Mouse (Mus musculus) effector memory CD4-positive, alpha-beta T cell, adult 5 months (primary cell): ENCODE data around the gene Praf2. TPM values are rescaled to one million over a fixed set of nuclear protein-coding genes. Genes with fewer than 3 reads are reported as not detected.

Experiments used
- polyA plus RNA-seq: library from polyadenylated mRNA; unstranded; fragments of 100-300 nt; shearing (Covaris generic); gene quantifications from one replicate; pipeline ENCODE4 v1.2.1, GENCODE M21; 2017

The Praf2 gene
- 19.8 TPM for polyA plus RNA-seq

DNA sequence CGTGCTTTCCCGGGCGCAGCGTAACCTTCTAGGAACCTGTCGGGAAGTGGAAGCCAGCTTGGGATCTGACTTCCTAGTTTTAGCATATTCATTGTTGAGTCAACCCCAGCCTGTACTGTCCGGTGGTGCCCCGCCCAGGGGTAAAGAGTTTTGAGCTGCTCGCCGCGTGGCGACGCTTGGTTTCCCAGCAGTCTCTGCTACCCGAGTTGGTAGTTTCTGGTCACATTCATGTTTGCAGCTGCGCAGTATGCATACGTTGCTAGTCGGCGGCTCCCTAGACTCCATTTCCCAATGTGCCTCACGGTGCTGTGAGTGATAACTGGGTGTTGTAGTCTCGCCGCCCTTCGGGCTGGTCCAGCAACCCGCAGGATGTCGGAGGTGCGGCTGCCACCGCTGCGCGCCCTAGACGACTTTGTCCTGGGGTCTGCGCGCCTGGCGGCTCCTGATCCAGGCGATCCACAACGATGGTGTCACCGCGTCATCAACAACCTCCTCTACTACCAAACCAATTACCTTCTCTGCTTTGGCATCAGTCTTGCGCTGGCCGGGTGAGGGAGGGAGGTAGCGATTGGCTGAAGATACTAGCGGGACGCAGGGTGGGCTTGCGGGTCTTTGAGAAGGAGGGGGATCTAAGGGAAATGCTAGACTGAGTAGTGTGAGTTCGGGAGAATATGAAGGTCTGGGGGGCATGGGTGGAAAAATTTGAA, at the start of gene Praf2:
Gene Praf2 (plus strand): TSS at position 225 of the 707 bp plus-strand sequence.

DNA sequence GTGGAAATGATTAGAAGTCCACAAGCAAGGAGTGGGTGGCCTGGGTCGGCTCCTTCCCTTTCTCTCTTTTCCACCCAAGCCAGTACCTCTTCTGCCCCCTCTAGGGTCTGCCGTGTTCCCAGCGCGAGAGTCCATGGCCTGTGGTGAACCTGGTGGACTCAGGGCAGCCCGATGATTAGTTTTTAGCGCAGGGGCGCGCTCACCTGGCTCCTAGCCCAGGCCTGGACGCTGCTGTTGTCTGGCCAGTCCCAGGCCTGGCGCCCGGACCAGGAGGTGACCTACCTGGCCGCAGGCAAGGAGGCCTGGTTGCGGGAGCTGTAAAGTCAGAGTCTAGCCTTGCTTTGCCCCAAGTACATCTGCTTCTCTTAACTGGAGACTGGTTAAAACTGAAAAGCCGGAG, 47.4 kb upstream of the Praf2 start, which contains the start of gene Magix:
Gene Magix (minus strand): TSS at position 388 of the 400 bp plus-strand sequence.

DNA sequence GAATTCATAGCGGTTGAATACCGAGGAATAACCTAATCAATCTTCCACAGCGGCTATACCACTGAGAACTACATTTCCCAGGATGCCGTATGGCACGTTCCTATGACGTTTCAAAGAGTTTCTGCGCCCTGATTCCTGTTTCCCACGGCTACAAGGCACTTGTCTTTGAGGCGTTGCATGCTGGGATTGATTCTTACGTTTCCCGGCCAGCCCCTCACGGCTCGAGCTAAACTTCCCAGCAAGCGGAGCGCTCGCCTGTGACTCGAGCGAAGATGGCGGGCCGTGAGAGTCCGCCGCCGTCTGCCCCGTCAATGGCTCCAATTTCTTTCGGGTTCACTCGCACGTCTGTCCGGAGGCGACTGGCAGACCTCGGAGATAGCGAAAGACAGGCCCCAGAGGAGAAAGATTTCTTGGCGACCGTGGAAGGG, 31.3 kb upstream of the Praf2 start, which contains the start of gene Gpkow:
Gene Gpkow (plus strand): TSS at position 178 of the 428 bp plus-strand sequence.

DNA sequence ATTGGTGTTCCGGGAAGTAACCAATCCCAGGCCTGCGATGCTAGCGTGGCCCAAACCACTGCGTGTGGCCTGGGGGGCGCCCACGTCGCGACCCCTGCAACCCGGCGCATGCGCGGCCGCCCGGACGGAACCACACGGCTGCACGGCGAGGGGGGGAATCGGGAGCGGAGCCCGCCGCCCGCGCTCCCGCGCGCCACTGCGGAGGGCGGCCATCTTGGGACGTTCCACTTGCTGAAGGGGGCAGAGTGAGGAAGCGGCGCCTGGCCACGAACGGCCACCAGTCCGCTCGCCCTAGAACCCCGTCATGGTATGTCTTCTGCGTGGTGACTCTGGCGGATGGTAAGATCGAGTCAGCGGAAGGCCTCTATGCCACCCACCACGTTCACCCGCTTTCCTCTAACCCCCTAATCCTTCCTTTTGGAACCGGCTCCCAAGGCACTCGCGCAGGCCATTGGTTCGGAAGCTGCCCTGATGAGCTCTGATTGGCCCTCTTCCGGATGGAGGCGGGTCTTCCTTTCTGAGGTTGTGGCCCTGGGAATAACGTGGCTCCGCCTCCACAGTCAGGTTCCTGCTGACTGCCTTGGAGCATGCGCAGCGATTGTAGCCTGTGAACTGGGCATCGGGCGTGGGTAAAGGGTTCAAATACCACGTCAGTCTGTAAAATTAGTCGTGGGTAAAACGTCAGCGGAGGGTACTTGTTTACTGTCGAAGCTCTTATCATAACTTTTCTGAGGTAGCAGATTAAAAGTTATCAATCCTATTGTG, 13.9 kb upstream of the Praf2 start, which contains the start of gene Wdr45:
Gene Wdr45 (plus strand): TSS at position 199 of the 765 bp plus-strand sequence.

DNA sequence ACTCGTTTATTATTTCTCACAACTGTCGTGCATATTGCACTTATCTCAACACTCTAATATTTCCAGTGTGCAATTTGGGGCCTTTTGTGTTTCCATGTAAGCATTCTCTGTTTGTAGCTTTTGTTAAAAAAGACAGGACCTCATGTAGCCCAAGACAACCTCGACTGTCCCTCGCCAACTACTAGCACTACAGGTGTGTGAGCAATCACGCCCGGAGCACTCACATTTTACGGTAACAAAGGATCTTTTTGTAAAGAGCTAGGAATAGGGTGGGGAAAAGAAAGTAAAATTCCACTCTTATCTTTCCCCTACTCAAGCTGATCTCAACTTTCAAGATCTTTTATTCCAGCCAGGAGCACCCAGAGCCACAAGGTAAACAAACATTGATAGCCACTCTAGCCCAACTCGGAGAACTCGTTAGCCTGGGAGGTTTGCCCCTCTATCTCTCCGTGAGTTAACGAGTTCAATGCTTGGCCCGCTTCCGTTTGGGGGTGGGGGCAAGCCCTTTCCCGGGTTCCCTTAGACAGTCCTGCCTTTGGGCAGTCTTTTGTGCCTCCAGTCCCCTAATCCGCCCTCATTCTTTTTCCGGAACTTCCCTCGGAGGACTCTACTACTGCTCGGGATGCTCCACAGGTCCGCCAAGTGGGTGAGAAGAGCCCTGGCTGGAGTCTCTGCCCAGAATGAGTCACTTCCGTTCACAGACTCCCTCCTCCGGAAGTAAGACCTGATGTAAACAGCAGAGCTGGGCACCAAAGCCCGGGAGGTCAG, 6.5 kb upstream of the Praf2 start, which contains the start of gene Gm45208:
Gene Gm45208 (plus strand): TSS at position 732 of the 768 bp plus-strand sequence.

DNA sequence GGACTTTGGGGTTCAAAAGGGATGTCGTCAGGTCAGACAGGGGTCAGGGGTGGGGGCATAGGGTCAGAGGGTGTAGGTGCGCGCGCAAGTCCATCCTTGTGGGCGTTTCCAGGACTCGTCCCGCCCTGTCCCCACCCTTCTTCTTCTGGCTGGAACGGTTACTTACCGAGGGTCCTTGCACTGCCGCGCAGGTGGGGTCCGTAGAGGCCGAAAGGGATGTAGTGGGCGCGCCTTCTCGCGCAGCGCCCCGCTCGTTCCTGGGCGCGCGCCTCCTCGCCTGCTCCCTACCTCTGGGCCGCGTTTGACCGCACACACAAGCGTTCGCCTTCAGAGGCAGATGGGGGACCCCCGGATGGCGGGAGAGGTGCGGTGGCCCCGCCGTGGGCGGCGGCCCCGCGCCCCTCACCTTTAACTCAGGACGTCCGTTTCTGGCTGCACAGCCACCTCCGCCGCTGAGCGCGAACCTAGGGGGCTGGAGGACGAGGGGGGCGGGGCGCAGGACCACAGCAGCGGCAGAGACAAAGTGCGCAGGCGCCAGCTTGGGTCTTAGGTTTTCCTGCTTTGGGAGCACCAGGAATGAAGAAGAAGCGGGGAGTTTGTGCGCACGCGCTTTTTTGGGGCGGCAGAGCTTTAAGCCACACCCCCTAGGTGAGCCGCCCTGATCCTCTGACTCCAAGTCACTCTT, 22.3 kb downstream of the Praf2 start, which contains the start of gene Ccdc120:
Gene Ccdc120 (minus strand): TSS at position 474 of the 685 bp plus-strand sequence.

DNA sequence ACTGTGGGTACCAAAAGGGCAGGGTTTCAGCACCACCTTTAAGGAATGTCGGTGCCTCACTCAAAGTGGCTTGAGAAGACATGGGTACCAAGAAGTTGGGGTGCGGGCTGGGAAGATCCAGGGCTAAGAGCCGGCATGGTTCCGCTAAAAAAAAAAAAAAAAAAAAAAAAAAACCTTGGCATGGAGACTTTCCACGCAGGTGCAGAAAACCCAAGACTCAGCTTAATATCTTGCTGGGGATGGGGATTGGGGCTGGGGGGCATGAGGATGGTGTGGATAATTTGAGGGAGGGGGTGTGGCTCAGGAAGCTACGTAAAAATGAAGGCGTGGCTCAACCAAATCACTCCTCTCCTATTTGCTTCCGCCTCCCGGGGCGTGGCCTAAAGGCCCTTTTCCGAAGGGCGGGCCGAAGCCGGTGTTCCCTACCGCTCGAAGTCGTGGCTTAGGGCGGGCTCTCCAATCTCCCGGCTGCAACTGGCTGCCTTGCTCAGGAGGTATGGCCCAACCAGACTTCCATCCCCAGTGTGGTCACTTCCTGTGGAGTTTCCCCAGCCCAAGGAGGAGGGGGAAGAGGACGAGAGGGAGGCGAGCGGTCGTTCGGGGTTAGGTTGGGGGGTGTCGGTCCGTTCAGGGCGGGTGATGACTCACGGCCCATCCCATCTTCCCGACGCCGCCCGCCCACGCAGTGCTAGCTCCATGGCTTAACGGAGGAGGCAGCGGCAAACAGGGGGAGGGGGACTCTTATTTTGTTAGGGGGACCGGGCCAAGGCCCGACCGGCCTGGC, 34.1 kb downstream of the Praf2 start, which contains the start of gene Tfe3:
Gene Tfe3 (plus strand): TSS at position 424 of the 784 bp plus-strand sequence.

Other genes with a start within 250 kb of the Praf2 start
- gene Foxp3, start 154.8 kb upstream of the Praf2 start, polyA plus RNA-seq, result 1.5 TPM
- 4.7 TPM for gene Ppp1r3f, start 154.2 kb upstream of the Praf2 start, polyA plus RNA-seq
- gene Ccdc22, start 122.9 kb upstream of the Praf2 start, polyA plus RNA-seq, result 11.1 TPM
- gene Cacna1f, start 121.4 kb upstream of the Praf2 start, polyA plus RNA-seq, result not detected
- not detected for gene Syp, start 90.0 kb upstream of the Praf2 start, polyA plus RNA-seq
- 21.6 TPM for gene Prickle3, start 71.2 kb upstream of the Praf2 start, polyA plus RNA-seq
- 30.3 TPM for gene Plp2, start 57.0 kb upstream of the Praf2 start, polyA plus RNA-seq
- not detected for gene Magix, start 47.2 kb upstream of the Praf2 start, polyA plus RNA-seq
- gene Gpkow, start 31.3 kb upstream of the Praf2 start, polyA plus RNA-seq, result 68.3 TPM
- gene Wdr45, start 14.1 kb upstream of the Praf2 start, polyA plus RNA-seq, result 98.4 TPM
- gene Gm45208, start 6.2 kb upstream of the Praf2 start, polyA plus RNA-seq, result not detected
- 0.12 TPM for gene Ccdc120, start 22.5 kb downstream of the Praf2 start, polyA plus RNA-seq
- 64.9 TPM for gene Tfe3, start 34.1 kb downstream of the Praf2 start, polyA plus RNA-seq
- gene Gripap1, start 61.3 kb downstream of the Praf2 start, polyA plus RNA-seq, result 104 TPM
- 0.19 TPM for gene Kcnd1, start 93.8 kb downstream of the Praf2 start, polyA plus RNA-seq
- 191 TPM for gene Otud5, start 112.9 kb downstream of the Praf2 start, polyA plus RNA-seq
- 233 TPM for gene Pim2, start 149.8 kb downstream of the Praf2 start, polyA plus RNA-seq
- 38.7 TPM for gene Slc35a2, start 155.6 kb downstream of the Praf2 start, polyA plus RNA-seq
- 170 TPM for gene Pqbp1, start 170.8 kb downstream of the Praf2 start, polyA plus RNA-seq
- 101 TPM for gene Timm17b, start 170.9 kb downstream of the Praf2 start, polyA plus RNA-seq
- not detected for gene Gm10491, start 179.4 kb downstream of the Praf2 start, polyA plus RNA-seq
- not detected for gene Gm10490, start 181.1 kb downstream of the Praf2 start, polyA plus RNA-seq
- not detected for gene Pcsk1n, start 191.4 kb downstream of the Praf2 start, polyA plus RNA-seq
- gene Eras, start 200.2 kb downstream of the Praf2 start, polyA plus RNA-seq, result not detected
- gene Hdac6, start 219.4 kb downstream of the Praf2 start, polyA plus RNA-seq, result 12.9 TPM
- not detected for gene Gata1, start 249.6 kb downstream of the Praf2 start, polyA plus RNA-seq